Mouse (Mus musculus): ENCODE data around the gene Kdelc1.

Gene Kdelc1

DNA sequence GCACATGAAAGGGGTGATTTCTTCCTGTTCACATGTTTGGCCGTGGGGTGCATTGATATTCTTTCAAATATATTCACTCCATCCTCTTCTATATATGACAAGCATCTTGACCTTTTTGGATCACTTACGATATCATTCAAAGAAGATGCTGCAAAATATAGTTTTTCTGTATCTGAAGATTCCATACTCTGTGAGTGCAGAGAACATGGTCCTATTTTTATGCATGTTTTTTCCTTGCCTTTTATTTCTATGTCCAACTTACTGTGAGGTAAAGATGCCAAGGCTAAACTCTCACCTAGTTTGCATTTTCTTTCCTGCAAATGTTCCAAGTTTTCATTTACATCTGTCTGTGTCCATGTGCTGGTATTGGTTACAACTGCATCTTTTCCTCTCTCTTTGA, 56.8 kb downstream of the Kdelc1 start, which contains the start of gene Gm8251:
Gene Gm8251 (minus strand): TSS at position 101 of the 400 bp plus-strand sequence.
- no peak for DNase-seq

GRCm38 (mm10) chr1:44057805-44058204, 60.8 kb downstream of the Kdelc1 start:
- DNase-seq, result no peak

Measured in kidney, postnatal 4 days (tissue).